ENCODE assay signal across 11 mouse cellular contexts in the genomic region with DNA sequence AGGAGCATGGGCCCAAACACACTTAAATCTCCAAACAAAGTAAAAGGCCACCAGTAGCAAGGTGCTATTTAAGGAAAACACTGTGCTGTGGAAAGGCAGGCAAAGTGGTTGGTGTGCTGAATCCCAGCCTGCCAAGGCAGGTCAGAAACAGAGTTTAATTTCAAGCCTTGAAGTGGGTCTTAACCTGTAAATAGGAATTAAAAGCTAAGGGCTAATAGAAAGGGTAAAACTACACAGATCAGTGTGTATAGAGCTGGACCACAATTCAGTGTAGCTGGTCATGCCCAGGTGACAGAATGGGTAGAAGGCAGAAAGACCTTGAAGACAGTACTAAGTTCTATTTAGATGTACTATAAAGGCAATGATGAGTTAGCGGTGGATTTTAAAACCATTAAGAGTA. TPM values are rescaled to one million over a fixed set of nuclear protein-coding genes. Genes with fewer than 3 reads are reported as not detected.
DNase-seq lines count a peak whose midpoint lies in the region; ATAC-seq lines count a peak whose summit lies in the region.
"Had no signal": no experiment of that assay in that cellular context is flagged by ENCODE, and none has a peak within 500 bp of the region (broad histone marks: within the 10 kb centered on the region; RNA-seq: fewer than 3 reads in every experiment).

No protein-coding gene starts in this region.

- H3K9me3 ChIP-seq in heart, embryonic 16.5 days (replicated peaks; ENCODE audit: control insufficient read depth, low read length) = no peaks in the 10 kb centered on the region
- no peaks in the 10 kb centered on the region for H3K9me3 ChIP-seq in forebrain, embryonic 16.5 days (ENCODE audit: control insufficient read depth, low read length)
- no peaks in the 10 kb centered on the region for H3K9me3 ChIP-seq in limb, embryonic 12.5 days
- no peaks in the 10 kb centered on the region for H3K9me3 ChIP-seq in neural tube, embryonic 13.5 days

- no peak overlapping the region; the same call in 1 of the 2 replicates for H3K4me2 ChIP-seq in heart, embryonic 16.5 days (ENCODE audit: low read depth, low read length)
- H3K4me2 ChIP-seq in forebrain, embryonic 16.5 days (ENCODE audit: low read length) = no peak overlapping the region
- peak overlapping the region; percentile 58; the same call in 1 of the 2 replicates for H3K4me2 ChIP-seq in limb, embryonic 12.5 days
- H3K4me2 ChIP-seq in neural tube, embryonic 13.5 days = peak overlapping the region; percentile 88

- no peak for ATAC-seq in heart, embryonic 16.5 days (replicated peaks; ENCODE audit: extremely low read depth, insufficient read depth, low FRiP score)
- ATAC-seq in forebrain, embryonic 16.5 days = no peak
- ATAC-seq in limb, embryonic 12.5 days (ENCODE audit: insufficient number of reproducible peaks, insufficient read depth, low FRiP score, low TSS enrichment, low read depth) = no peak
- ATAC-seq in neural tube, embryonic 13.5 days (ENCODE audit: low read depth) = no peak
- ATAC-seq in erythroblast, adult 5-6 weeks (replicated peaks; ENCODE audit: low FRiP score, poor library complexity, severe bottlenecking) = no peak

- no peak overlapping the region for H3K27ac ChIP-seq in heart, embryonic 16.5 days (ENCODE audit: low read length)
- peak overlapping the region; percentile 17; the same call in 1 of the 2 replicates for H3K27ac ChIP-seq in forebrain, embryonic 16.5 days (ENCODE audit: low read length)
- H3K27ac ChIP-seq in limb, embryonic 12.5 days = no peak overlapping the region
- H3K27ac ChIP-seq in neural tube, embryonic 13.5 days (replicated peaks) = peak overlapping the region; percentile 94

- WGBS in heart, embryonic 16.5 days = 83% methylated on average over 1 of the region's 1 CpGs
- WGBS in forebrain, embryonic 16.5 days = 28% methylated on average over 1 of the region's 1 CpGs
- WGBS in limb, embryonic 12.5 days = 33% methylated on average over 1 of the region's 1 CpGs
- 34% methylated on average over 1 of the region's 1 CpGs for WGBS in neural tube, embryonic 13.5 days

- no peak for DNase-seq in heart, postnatal 25 days (ENCODE audit: low spot score)
- DNase-seq in ovary, postnatal 14 days (ENCODE audit: low spot score) = no peak
- DNase-seq: kidney, postnatal 25 days; lung, postnatal 14 days had no signal

- no peak overlapping the region for H3K9ac ChIP-seq in heart, embryonic 16.5 days (ENCODE audit: low read length)
- H3K9ac ChIP-seq in forebrain, embryonic 16.5 days (replicated peaks; ENCODE audit: low read depth, low read length) = no peak overlapping the region; the same call in 1 of the 2 replicates
- H3K9ac ChIP-seq in limb, embryonic 12.5 days (replicated peaks) = no peak overlapping the region
- H3K9ac ChIP-seq in neural tube, embryonic 13.5 days = no peak overlapping the region

- no peaks in the 10 kb centered on the region for H3K36me3 ChIP-seq in heart, embryonic 16.5 days (ENCODE audit: control insufficient read depth, insufficient read depth)
- H3K36me3 ChIP-seq in forebrain, embryonic 16.5 days (ENCODE audit: control insufficient read depth, insufficient read depth) = no peaks in the 10 kb centered on the region
- no peaks in the 10 kb centered on the region for H3K36me3 ChIP-seq in limb, embryonic 12.5 days
- no peaks in the 10 kb centered on the region for H3K36me3 ChIP-seq in neural tube, embryonic 13.5 days

- H3K4me1 ChIP-seq in heart, embryonic 16.5 days (ENCODE audit: control insufficient read depth, insufficient read depth, low read length) = peaks cover 17% of the 10 kb centered on the region
- H3K4me1 ChIP-seq in forebrain, embryonic 16.5 days (replicated peaks; ENCODE audit: control insufficient read depth, insufficient read depth, low read length) = peaks cover 67% of the 10 kb centered on the region
- H3K4me1 ChIP-seq in limb, embryonic 12.5 days (replicated peaks) = peaks cover 39% of the 10 kb centered on the region
- peaks cover 96% of the 10 kb centered on the region for H3K4me1 ChIP-seq in neural tube, embryonic 13.5 days (replicated peaks)

- H3K27me3 ChIP-seq in heart, embryonic 16.5 days (ENCODE audit: control insufficient read depth, insufficient read depth, low read length) = peaks cover 93% of the 10 kb centered on the region
- H3K27me3 ChIP-seq in forebrain, embryonic 16.5 days (replicated peaks; ENCODE audit: control insufficient read depth, insufficient read depth, low read length) = peaks cover 6% of the 10 kb centered on the region; the same call in 1 of the 2 replicates
- H3K27me3 ChIP-seq in limb, embryonic 12.5 days = peaks cover 97% of the 10 kb centered on the region
- peaks cover 85% of the 10 kb centered on the region for H3K27me3 ChIP-seq in neural tube, embryonic 13.5 days

- H3K4me3 ChIP-seq in heart, embryonic 16.5 days (ENCODE audit: low read length) = peak overlapping the region; percentile 49; the same call in 1 of the 2 replicates
- no peak overlapping the region for H3K4me3 ChIP-seq in forebrain, embryonic 16.5 days (replicated peaks; ENCODE audit: low read length)
- no peak overlapping the region for H3K4me3 ChIP-seq in limb, embryonic 12.5 days (replicated peaks)
- no peak overlapping the region for H3K4me3 ChIP-seq in neural tube, embryonic 13.5 days

- intact Hi-C loops in heart, postnatal 25 days (cut with DNase I) = no loop called here

RNA-seq across cellular contexts. Expression of gene Robo3, which starts 24.1 kb away (rescaled TPM):
- not detected in 2 replicates for polyA plus RNA-seq in heart, embryonic 16.5 days (2015; fragmentation: Nextera tagmentation; extraction: Ambion mirVana)
- total RNA-seq in heart, postnatal 25 days (2021) = not detected
- 1.1 and 3.3 TPM in 2 replicates for polyA plus RNA-seq in forebrain, embryonic 16.5 days (2015; fragmentation: Nextera tagmentation; extraction: Ambion mirVana)
- 0.10 TPM in 1 of 2 replicates, not detected in the other for polyA plus RNA-seq in limb, embryonic 12.5 days (2016; fragmentation: Nextera tagmentation; extraction: Ambion mirVana)
- polyA plus RNA-seq in neural tube, embryonic 13.5 days (2015; fragmentation: Nextera tagmentation; extraction: Ambion mirVana) = 63.2 and 65.0 TPM in 2 replicates
- not detected in 2 replicates for total RNA-seq in erythroblast, adult 5-6 weeks (2015; ENCODE audit: low replicate concordance)
- total RNA-seq in erythroblast, adult 5-6 weeks (2017; ENCODE audit: low replicate concordance) = not detected in 2 replicates
- total RNA-seq: liver, adult 2 months had no signal

RNA-seq across cellular contexts. Expression of gene Msantd2, which starts 32.0 kb away (rescaled TPM):
- polyA plus RNA-seq in heart, embryonic 16.5 days (2015; fragmentation: Nextera tagmentation; extraction: Ambion mirVana) = 11.1 and 11.4 TPM in 2 replicates
- 1 to 10 TPM; 7.8 to 8.0 TPM for total RNA-seq in heart, postnatal 25 days (2021)
- polyA plus RNA-seq in forebrain, embryonic 16.5 days (2015; fragmentation: Nextera tagmentation; extraction: Ambion mirVana) = 34.0 and 34.8 TPM in 2 replicates
- 40.4 and 45.0 TPM in 2 replicates for polyA plus RNA-seq in limb, embryonic 12.5 days (2016; fragmentation: Nextera tagmentation; extraction: Ambion mirVana)
- 33.4 and 33.7 TPM in 2 replicates for polyA plus RNA-seq in neural tube, embryonic 13.5 days (2015; fragmentation: Nextera tagmentation; extraction: Ambion mirVana)
- 2.3 and 2.5 TPM in 2 replicates for total RNA-seq in erythroblast, adult 5-6 weeks (2015; ENCODE audit: low replicate concordance)
- 8.2 and 10.7 TPM in 2 replicates for total RNA-seq in erythroblast, adult 5-6 weeks (2017; ENCODE audit: low replicate concordance)

RNA-seq across cellular contexts. Expression of gene Robo4, which starts 55.5 kb away (rescaled TPM):
- polyA plus RNA-seq in heart, embryonic 16.5 days (2015; fragmentation: Nextera tagmentation; extraction: Ambion mirVana) = 9.2 and 11.2 TPM in 2 replicates
- total RNA-seq in heart, postnatal 25 days (2021) = 10 to 100 TPM; 29.7 to 30.1 TPM
- 4.5 and 4.6 TPM in 2 replicates for polyA plus RNA-seq in forebrain, embryonic 16.5 days (2015; fragmentation: Nextera tagmentation; extraction: Ambion mirVana)
- polyA plus RNA-seq in limb, embryonic 12.5 days (2016; fragmentation: Nextera tagmentation; extraction: Ambion mirVana) = 8.4 and 10.3 TPM in 2 replicates
- 6.2 and 7.8 TPM in 2 replicates for polyA plus RNA-seq in neural tube, embryonic 13.5 days (2015; fragmentation: Nextera tagmentation; extraction: Ambion mirVana)
- not detected in 2 replicates for total RNA-seq in erythroblast, adult 5-6 weeks (2015; ENCODE audit: low replicate concordance)
- total RNA-seq in erythroblast, adult 5-6 weeks (2017; ENCODE audit: low replicate concordance) = not detected in 2 replicates
- total RNA-seq: CH12.LX had no signal

Comparison
In these comparisons a context has a peak if more than half of its experiments do, and no peak if none do; other contexts are left out.
1. H3K27ac ChIP-seq: peak in forebrain, embryonic 16.5 days (single experiment) and neural tube, embryonic 13.5 days (single experiment); none in heart, embryonic 16.5 days (single experiment) and limb, embryonic 12.5 days (single experiment).
2. H3K4me2 ChIP-seq: peak in limb, embryonic 12.5 days (single experiment) and neural tube, embryonic 13.5 days (single experiment); none in heart, embryonic 16.5 days (single experiment) and forebrain, embryonic 16.5 days (single experiment).
3. RNA of gene Robo3, which starts 24.1 kb away (polyA plus RNA-seq): 63.2 to 65.0 TPM in neural tube, embryonic 13.5 days; 1.1 to 3.3 TPM in forebrain, embryonic 16.5 days, not detected in heart, embryonic 16.5 days and 0.10 TPM in limb, embryonic 12.5 days; every median in the first group is over 10 times any median in the second.